Mouse (Mus musculus): ENCODE measurements around the gene Naaa.

Gene Naaa

DNA sequence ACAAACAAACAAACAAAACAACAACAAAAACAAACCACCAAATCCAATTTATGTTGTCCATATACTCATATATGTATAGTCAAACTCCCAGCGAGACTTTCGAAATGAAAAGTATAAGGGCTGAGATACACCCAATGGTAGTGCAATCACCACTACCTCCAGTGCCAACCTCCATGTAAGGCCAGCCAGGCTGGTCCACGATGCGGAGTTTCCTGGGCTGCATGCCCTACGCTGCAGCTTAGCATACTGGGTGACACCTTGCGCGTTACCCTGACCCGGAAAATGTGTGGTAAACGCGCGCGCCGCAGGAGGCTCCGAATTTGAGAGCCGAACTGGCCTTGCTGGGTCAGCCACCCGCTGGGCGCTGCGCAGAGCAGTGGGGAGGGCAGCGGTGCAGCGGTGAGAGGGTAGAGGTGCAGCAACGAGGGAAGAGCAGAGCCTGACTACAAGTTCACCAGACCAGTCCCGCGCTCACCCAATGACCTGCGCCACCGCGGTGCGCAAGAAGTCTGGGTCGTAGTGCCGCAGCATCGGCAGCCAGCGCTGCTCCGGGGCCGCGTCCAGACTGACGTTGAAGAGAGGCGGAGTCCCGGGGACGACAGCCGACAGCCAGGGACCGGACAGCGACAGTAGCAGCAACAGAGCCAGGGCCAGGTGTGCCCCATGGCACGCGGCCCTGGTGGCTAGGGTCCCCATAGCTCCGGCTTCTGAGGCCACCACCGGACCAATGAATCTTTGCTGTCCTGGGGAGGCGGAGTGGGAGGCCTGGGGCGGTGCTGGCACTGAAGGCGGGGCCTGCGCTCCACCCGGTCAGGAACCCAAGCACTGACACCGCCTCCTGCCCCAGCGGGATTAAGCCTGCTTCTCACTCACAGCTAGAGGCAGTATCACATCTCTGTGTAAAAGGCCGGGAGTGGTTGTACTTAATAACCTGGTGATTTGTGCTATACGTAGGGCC is at the start of gene Naaa:
Gene Naaa, minus strand, starts transcription at position 734 of the 958 bp plus-strand sequence.
- DNase-seq, result peak; percentile 93

DNA sequence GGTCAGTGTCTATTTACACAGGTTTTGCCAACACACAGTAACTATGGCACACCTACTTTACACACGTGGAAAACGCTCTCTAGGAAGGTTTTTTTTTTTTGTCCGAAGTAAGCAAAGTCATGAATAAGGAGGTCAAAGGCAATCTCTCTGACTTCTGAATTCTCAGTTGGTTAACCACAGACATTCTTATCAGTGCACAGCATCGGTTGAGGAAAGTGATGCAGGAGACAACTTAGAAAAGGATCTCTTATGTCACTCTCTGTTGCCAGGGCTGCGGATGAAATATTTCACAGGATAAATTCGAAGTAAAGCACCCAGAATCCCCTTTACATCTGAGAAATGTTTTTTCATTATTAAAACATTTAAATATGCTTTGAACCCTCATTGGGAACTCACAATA is 49.4 kb upstream of the Naaa start:
- DNase-seq, result no peak

DNA sequence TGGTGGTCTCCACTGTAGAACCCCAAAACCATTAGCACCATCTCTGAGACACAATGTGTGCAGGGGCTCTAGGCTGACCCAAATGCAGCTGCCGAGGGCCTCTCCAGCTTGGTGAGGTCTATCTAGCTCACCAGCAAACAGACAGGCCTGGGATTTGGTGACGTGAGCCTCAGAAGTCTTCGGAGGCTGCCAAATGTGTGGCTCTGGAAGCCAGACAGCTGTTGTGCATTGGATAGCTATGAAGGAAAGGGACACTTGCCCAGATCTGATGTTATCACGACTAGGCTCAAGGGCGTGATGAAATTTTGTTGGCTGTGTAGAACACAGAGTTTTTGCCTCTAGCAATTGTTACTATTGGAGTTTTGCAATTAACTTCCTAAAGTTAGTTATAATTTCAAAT is 45.3 kb upstream of the Naaa start:
- peak; percentile 45 for DNase-seq

DNA sequence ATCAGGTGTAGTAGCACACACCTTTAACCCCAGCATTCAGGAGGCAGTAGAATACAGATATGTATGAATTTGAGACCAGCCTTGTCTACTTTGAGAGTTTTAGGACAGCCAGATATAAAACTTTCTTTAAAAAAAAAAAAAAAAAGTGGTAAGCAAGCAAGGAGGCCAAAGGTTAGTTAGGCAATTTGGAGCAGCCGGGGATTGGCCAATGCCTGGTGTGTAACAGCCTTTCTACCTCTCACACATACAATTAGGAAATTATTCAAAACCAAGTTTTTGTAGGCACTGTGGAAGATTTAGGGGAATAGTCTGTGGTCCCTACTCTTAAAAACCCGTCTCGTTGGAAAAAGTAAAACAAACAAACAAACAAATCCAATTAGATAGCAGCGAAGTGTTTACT is 44.6 kb upstream of the Naaa start:
- DNase-seq, result no peak

DNA sequence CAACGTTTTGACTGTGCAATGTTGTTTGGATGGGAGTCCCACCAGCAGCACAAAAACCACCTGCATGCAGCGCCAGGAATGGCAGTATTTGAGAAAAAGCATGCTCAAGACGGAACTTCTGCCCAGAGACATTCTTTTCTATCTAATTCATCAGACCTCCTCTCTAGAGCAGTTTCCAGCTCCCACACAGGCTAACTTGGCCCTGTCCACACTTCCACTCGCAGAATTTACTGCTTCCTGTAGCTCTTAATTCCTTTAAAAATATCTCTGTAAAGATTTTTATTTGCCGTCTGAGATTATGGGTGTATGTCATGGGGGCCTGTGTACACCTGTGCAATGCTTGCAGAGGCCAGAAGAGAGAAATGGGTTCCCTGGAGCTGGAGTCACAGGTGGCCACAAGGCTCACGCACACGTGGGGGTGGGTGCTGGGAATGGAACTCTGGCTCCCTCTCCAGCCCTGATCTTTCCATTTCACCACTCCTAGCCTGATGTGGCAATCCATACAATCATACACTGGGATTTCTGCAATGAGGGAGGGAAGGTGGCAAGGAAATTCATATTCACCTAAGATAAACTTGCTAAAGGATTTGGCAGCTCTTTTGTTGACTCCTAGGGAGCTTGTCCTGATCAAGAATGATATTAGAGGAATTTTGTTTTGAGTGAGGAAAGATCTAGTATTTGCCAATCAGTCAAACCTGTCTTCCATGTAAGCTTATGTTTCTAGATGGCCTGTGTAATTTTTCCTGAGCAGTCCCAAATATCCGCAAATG is 43.8 kb upstream of the Naaa start:
- peak; percentile 23 for DNase-seq

DNA sequence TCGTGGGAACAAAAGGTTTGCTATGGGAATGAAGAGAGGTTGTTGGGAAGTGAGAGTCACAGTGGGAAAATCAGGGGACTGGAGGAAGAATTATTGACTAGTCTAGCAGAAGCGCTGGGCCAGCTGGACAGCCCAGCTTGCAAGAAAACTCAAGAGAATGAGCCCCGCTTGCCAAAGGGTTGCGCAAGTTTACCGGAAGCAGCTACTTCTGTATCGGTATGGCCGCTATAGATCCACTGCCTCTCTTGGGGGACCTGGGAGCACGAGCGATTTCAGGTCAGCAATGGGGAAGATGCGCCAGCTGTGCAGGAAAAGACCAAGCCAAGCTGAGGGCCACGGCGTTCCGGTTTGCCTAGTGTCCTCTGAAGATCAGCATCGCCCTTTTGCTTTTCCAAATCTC is 40.6 kb upstream of the Naaa start:
- DNase-seq, result no peak

DNA sequence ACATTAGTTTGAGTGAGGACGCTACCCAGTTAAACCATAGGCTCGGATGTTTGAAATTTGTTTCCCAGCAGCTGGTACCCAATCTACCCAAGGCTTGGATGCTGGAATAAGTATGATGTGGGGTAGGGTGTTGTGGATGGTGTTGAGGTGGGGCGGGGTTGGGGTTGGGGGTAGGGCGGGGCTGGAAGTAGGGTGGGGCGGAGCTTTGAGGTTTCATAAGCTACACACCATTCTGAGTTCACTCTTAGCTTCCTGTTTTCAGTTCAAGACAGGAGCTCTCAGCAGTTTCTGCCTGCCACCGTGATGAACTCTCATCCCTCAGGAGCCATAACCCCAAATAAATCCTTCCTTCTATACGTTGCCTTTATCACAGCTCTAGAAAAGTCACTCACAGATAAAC is 40.1 kb upstream of the Naaa start:
- no peak for DNase-seq

DNA sequence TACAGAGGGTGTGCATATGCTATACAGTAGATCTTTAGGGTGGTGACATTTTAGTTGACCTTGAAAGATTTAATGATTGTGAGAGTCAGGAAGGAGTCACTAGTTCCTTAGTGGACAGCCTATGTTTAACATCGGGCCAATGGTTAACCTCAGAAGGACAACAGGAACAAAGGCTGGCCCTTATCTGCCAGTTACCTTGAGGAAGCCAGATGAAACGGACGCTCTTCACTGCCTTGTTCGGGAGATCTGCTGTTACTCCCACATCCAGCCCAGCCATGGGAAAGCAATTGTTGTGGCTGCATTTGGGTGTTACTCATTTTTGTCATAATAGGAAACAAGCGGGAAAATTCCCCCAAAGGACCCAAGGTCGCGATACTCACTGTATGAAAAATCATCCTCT is 35.8 kb upstream of the Naaa start:
- DNase-seq, result no peak

DNA sequence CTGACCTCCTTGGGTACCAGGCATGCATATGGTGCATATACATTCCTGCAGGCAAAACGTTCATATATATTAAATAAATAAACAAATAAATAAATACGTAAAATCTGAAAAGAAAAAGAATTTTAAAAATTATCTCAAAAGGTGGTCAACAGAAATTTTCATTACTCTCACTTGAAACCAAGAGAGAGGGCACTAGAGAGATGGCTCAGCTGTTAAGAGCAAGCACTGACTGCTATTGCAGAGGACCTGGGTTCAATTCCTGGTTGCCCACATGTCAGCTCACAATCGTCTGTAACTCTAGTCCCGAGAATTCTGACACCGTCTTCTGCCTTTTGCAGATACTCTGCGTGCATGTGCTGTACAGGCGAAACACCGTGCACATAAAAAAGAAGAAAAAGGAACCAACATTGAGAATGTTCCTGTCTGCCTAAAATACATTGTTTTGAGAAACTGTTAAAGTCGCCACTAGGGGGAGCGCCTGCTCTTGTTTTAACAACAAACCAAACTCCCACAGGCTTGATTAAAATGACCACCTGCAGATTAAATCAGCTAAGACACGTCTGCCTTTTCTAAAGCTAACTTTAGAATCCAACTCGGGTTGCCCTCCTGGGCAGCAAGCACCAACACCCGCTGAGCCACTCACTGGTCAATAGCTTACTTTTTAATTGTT is 34.2 kb upstream of the Naaa start:
- DNase-seq, result peak; percentile 94

DNA sequence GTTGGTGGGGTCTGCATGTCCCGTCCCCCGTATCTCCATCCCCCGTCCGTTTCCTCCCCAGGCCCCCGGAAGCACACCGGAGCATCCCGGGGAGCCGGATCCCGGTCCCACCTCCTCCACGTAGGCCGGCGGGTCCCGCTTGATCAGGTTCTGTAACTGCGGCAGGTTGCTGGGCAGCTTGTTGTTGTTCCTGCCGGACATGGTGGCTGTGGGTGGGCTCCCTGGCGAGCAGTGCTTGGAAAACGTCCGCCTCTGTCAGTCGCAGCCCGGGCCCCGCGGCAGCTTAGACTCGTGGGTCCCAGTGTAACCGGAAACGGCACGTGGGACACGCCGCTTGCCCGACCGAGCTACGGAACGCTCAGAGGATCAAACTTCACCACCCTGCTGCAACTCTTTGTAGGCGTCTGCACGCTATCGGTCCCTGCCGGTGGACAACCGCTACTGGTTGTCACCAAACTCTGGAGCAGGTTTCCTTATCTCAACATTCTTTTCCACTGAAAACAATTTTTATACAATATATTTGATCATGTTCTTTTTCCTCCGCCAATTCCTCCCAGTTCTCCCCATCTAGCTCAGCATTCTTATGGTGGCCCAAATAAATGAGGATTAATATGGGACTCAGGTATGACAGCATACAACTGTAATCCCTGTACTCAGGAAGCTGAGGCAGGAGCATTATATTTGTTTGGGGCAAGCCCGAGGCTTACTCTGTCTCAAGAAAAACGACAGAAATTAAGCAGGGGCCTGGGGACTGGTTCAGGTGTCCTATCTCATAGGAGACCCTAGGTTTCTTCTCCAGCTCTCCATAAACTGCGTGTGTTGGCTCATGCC is 31.9 kb upstream of the Naaa start, which contains the start of gene Sdad1:
Gene Sdad1, minus strand, starts transcription at position 799 of the 831 bp plus-strand sequence.
- peak; percentile 96 for DNase-seq

DNA sequence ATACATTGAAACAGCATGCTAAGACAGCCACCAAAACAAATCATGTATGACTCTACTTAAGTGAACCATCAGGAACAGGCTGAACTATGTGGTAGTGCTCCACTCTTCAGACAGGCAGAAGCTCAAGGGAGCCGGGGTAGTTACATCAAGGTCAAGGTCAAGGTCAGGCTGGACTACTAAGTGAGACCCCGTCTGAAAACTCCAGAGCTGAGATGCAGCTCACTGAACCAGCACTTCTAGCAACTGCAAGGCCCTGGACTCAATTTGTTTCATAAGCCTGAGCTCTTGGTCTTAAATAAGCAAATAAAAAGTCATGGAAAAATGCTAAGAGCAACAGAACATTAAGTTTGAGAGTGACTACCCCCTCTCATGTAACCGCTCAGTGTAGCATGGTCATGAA is 26.3 kb upstream of the Naaa start:
- no peak for DNase-seq

DNA sequence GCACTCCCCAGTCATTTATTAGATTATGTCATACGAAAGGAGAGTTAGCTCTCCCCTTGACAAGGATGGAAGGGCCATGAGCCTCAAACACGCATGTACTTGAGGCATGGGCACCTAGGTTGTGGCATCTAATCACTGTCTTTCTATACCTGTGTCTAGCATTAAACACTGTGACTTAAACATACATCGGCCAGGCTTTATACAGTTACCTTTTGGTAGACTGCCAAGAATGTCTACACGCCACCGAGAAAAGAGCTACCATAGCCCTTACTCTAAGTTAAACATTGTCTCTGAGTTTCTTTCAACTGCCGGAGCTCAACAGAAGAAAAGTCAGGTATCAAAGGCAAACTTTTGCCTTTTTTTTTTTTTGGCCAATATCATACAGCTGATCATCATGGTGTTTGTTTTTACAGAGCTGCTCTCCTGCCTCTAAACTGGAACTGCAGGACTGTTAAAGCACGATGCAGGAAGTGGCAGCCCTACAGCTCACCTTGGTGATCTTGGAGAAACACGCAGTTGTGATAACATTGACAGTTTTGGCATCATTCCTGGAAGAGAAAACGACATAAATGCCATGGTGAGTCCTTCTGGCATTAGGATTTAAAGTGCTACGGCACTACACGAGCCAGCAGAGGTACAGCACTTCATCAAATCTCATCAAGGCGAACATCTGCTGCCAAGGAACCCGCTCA is 24.3 kb upstream of the Naaa start:
- DNase-seq, result no peak

DNA sequence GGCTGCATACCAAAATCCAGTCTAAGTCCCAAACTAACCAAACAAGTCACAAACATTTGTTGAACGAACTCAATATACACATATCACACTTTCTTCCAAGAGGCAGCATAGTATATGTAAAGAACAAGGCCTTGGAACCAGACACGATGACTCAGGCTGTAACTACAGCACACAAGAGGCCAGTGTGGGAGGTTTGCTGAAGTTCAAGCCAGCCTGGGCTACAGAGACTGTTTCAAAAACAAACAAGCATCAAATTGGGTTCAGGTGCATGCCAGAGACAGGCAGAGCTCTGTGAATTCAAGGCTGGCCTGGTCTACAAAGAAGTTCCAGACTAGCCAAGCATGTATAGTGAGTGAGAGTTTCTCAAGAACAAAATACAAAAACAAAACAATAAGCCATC is 16.6 kb upstream of the Naaa start:
- DNase-seq, result no peak

DNA sequence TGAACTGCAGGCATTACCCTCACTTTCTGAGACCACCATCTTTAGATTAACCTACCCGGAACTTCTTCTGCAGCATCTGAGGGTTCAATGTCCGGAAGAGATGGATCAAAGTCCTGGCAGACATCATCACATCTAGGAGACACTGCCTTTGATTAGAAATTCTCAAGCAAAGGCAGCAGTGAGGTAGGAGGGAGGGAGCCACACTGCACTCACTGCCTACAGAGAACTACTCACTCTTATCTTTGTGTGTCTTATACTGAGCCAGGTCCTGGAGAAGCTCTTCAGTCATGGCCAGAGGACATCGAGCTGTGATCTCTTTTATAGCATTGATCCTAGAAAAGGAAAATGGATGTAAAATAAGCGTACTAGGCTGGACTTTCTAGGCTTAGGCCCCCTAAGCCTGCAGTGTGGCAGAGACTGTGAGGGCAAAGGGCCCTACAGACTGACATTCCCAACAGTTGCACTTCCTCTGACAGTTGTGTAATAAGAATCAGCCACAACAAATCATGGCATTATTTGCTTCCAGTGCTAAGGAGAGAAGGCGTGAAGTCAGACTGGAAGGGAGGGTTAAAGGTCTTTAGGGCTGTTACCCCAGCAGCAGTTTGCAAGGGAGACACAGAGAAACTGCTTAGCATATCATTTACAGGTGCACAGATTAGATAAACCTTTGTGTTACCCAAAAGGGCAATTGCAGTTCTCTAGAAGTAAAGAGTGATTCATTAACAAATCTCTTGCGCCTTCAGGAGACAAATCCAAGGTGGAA is 13.9 kb upstream of the Naaa start:
- peak; percentile 61 for DNase-seq

DNA sequence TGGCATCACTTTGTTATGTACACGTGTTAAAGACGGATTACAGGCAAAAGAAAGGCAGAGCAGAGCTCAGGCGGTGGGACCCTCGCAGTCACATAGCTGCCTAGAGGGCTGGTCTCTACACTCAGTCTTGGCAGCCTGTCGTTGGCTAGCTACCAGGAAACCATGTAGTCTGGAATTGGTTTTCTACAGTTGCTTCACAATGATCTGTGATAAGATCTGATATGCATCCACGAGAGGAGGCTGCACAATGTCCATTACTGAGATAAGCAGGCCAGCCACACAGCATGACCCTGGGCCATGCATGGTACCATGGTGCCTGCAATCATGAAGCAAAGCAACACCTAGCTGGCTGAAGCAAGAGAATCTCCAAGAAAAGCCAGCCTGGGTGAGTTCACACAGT is 9.9 kb upstream of the Naaa start:
- no peak for DNase-seq

DNA sequence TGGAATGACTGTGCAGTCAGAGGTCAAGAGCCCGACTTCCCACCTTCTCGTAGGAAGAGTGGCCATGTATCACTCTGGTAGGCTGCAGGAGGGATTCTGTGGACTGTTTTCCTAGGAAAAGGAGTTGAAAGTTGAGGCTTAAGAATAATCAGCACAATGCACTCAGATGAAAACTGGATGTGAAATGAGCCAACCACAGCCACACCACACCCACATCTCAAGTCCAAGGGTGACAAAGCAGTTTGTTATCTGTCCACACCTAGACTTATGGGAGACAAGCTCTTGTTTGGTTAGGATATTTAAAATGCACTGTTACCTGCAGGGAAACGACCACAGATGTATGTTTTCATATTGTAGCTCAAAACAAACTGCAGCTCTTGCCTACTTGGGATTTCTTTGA is 5.1 kb upstream of the Naaa start:
- no peak for DNase-seq

DNA sequence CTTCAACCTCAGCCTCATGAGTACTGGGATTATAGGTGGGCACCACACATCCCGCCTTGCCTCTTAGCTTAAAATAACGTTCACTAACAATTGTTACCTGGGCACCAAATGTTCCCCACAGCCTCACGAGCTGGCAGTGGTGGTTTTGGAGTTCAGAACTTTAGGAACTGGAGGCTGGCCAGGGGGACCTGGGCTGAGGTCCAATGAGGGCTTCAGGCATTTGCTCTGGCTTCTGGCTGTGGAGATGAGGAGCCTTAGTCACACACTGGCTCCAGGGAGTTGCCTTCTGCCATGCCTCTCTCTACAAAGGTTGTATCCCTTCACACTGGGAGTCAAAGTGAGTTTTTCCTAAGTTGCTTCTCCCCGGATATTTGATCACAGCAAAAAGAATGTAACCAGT is 4.6 kb upstream of the Naaa start:
- no peak for DNase-seq

DNA sequence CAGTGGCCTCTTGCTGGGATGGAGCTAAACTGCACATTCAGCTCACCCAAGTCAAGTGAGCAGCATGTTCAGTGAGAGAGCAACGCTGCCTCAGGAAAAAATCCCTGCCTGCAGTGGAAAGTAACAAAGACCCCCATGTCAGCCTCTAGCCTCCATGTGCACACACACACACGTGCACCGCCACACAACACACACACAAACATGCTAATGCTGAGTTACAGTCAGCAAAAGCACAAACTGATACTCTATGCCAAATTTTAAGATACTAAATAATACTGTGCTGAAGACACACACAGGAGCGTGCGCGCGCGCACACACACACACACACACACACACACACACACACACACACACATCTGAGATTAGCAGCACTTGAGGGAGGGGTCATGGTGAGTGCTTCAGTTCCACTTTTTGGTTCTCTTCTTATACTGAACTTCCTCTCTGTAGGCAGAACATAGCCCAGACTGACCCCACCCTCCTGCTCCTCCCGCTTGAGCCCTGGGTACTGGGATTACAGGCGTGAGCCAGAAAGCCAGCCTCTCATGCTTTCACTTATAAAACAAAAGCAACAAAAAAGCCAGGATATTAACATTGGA is 1.1 kb upstream of the Naaa start:
- peak; percentile 12 for DNase-seq

DNA sequence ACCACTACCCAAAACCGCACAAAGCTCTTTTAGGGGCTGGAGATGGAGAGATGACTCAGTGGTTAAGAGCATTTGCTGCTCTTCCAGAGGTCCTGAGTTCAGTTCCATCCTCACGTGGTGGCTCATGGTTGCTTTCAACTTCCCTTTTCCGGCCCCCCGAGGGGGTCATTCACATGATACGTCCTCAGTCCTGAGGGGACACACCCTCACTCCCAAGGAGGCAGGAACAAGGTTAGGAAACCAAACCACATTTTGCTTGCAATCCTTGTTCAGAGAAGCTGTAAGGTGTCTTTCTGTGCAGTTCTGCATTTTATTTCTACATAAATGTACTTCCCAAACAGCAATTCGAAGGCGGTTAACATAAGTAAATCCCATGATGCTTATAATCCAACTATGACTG is 7.5 kb downstream of the Naaa start:
- DNase-seq, result no peak

DNA sequence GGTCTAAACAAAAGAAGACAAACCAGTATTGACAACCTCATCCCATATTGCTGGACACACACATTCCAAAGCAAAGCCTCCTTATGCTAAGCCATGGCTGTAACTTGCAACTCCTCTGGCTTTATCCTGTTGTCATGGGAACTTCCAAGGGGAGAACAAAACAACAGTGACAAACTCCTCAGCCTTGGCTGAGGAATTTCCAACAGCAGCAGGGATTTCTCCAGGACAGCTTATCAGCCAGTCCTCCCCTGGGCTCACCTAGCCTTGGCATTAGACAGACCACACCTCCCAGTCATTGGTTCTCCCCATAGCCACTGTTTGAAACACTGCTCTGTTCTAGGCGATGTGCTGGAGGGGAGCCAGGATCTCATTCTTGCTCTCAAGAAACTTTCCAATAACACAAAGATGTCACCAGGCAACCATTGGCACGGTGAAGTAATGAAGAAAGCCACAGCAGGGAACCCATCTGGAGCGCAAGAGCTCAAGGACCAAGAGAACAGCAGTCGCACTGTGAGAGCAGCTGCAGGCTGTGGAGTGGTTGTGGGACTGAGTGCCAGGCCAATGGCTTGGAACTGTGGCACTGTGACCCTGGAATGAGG is 14.1 kb downstream of the Naaa start:
- DNase-seq, result no peak
